In the genomic region with DNA sequence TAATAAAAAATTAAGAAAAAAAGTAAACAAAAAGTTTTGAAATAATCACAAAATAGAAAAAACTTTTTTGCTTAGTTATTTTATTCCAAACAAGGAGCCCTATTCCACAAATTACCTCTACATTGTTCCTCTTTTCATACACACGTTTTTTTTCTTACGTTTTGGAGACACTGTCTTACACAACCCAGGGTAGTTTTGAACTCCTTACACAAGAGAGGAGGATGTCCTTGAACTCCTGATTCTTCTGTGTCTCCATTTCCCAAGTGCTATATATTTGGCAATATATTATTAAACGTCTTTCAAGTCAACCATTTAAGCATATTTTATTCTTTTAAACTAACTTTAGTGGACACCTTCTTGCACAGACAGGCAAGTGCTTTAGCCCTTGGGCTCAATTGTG, we compare ENCODE assay signal across 9 mouse cellular contexts. TPM values are rescaled to one million over a fixed set of nuclear protein-coding genes. Genes with fewer than 3 reads are reported as not detected.
A peak's percentile ranks its signal among the peaks of the same experiment; 100 is the strongest.
DNase-seq lines count a peak whose midpoint lies in the region; ATAC-seq and TF ChIP-seq lines count a peak whose summit lies in the region.
"Had no signal": no experiment of that assay in that cellular context is flagged by ENCODE, and none has a peak within 500 bp of the region (broad histone marks: within the 10 kb centered on the region; RNA-seq: fewer than 3 reads in every experiment).

No protein-coding gene starts in this region.

- no peak for TF ChIP-seq CTCF in kidney, postnatal 0 days (IDR thresholded peaks at IDR 0.05; ENCODE audit: low read depth)

- no peaks in the 10 kb centered on the region for H3K4me1 ChIP-seq in kidney, postnatal 0 days (replicated peaks; ENCODE audit: insufficient read depth, low read length)
- H3K4me1 ChIP-seq in forebrain, embryonic 13.5 days = peaks cover 6% of the 10 kb centered on the region
- peaks cover 6% of the 10 kb centered on the region for H3K4me1 ChIP-seq in limb, embryonic 13.5 days
- H3K4me1 ChIP-seq in neural tube, embryonic 12.5 days = peaks cover 6% of the 10 kb centered on the region
- H3K4me1 ChIP-seq in kidney, embryonic 14.5 days (ENCODE audit: control insufficient read depth, insufficient read depth, low read length) = peaks cover 4% of the 10 kb centered on the region

- H3K36me3 ChIP-seq in kidney, postnatal 0 days (ENCODE audit: insufficient read depth, low read length) = peaks cover 19% of the 10 kb centered on the region
- H3K36me3 ChIP-seq in forebrain, embryonic 13.5 days (ENCODE audit: poor library complexity, severe bottlenecking) = peaks cover 30% of the 10 kb centered on the region
- peaks cover 31% of the 10 kb centered on the region for H3K36me3 ChIP-seq in limb, embryonic 13.5 days
- peaks cover 25% of the 10 kb centered on the region for H3K36me3 ChIP-seq in neural tube, embryonic 12.5 days
- peaks cover 29% of the 10 kb centered on the region for H3K36me3 ChIP-seq in kidney, embryonic 14.5 days (ENCODE audit: control insufficient read depth, insufficient read depth, low read length)

- no peaks in the 10 kb centered on the region for H3K9me3 ChIP-seq in kidney, postnatal 0 days (replicated peaks; ENCODE audit: low read length)
- H3K9me3 ChIP-seq in forebrain, embryonic 13.5 days (replicated peaks) = no peaks in the 10 kb centered on the region
- H3K9me3 ChIP-seq in limb, embryonic 13.5 days = 0 out of 2 replicates have a peak, but pooled peaks cover 3% of the 10 kb centered on the region
- H3K9me3 ChIP-seq in neural tube, embryonic 12.5 days = no peaks in the 10 kb centered on the region
- H3K9me3 ChIP-seq in kidney, embryonic 14.5 days (ENCODE audit: control insufficient read depth, low read length) = no peaks in the 10 kb centered on the region

- no peak overlapping the region for H3K4me2 ChIP-seq in kidney, postnatal 0 days (ENCODE audit: low read length)
- peak overlapping the region; percentile 87 for H3K4me2 ChIP-seq in forebrain, embryonic 13.5 days
- peak overlapping the region; percentile 45 for H3K4me2 ChIP-seq in limb, embryonic 13.5 days (replicated peaks)
- peak overlapping the region; percentile 41 for H3K4me2 ChIP-seq in neural tube, embryonic 12.5 days (replicated peaks)
- H3K4me2 ChIP-seq in kidney, embryonic 14.5 days (replicated peaks; ENCODE audit: low read depth, low read length) = no peak overlapping the region

- no peak overlapping the region for H3K9ac ChIP-seq in kidney, postnatal 0 days (ENCODE audit: low read depth, low read length)
- H3K9ac ChIP-seq in forebrain, embryonic 13.5 days = no peak overlapping the region
- H3K9ac ChIP-seq in limb, embryonic 13.5 days = no peak overlapping the region
- no peak overlapping the region for H3K9ac ChIP-seq in neural tube, embryonic 12.5 days
- no peak overlapping the region for H3K9ac ChIP-seq in kidney, embryonic 14.5 days (ENCODE audit: low read depth, low read length)

- ATAC-seq in kidney, postnatal 0 days (replicated peaks; ENCODE audit: low FRiP score, low read depth) = 0 out of 2 replicates have a peak, but pooled peaks have one; percentile 3
- ATAC-seq in forebrain, embryonic 13.5 days = no peak; the same call in 1 of the 2 replicates
- no peak; the same call in 1 of the 2 replicates for ATAC-seq in limb, embryonic 13.5 days (ENCODE audit: low FRiP score, low read depth)
- ATAC-seq in neural tube, embryonic 12.5 days (ENCODE audit: low FRiP score, low read depth) = no peak
- no peak for ATAC-seq in megakaryocyte-erythroid progenitor cell, adult 5-6 weeks (replicated peaks; ENCODE audit: low FRiP score, low TSS enrichment, poor library complexity, severe bottlenecking)
- no peak for ATAC-seq in kidney, embryonic 14.5 days (ENCODE audit: low FRiP score, low TSS enrichment)

- WGBS in kidney, postnatal 0 days = 22% methylated on average over 3 of the region's 3 CpGs
- WGBS in forebrain, embryonic 13.5 days = 22% methylated on average over 3 of the region's 3 CpGs
- 15% methylated on average over 3 of the region's 3 CpGs for WGBS in limb, embryonic 13.5 days
- WGBS in neural tube, embryonic 12.5 days = 18% methylated on average over 3 of the region's 3 CpGs
- WGBS in kidney, embryonic 14.5 days = 14% methylated on average over 3 of the region's 3 CpGs

- no peaks in the 10 kb centered on the region for H3K27me3 ChIP-seq in kidney, postnatal 0 days (ENCODE audit: insufficient read depth, low read length)
- H3K27me3 ChIP-seq in forebrain, embryonic 13.5 days = no peaks in the 10 kb centered on the region
- H3K27me3 ChIP-seq in limb, embryonic 13.5 days = no peaks in the 10 kb centered on the region
- H3K27me3 ChIP-seq in neural tube, embryonic 12.5 days (replicated peaks) = no peaks in the 10 kb centered on the region
- H3K27me3 ChIP-seq in kidney, embryonic 14.5 days (ENCODE audit: control insufficient read depth, insufficient read depth, low read length) = no peaks in the 10 kb centered on the region

- no peak overlapping the region for H3K27ac ChIP-seq in kidney, postnatal 0 days
- no peak overlapping the region for H3K27ac ChIP-seq in forebrain, embryonic 13.5 days
- no peak overlapping the region for H3K27ac ChIP-seq in limb, embryonic 13.5 days
- H3K27ac ChIP-seq in neural tube, embryonic 12.5 days = no peak overlapping the region
- H3K27ac ChIP-seq in kidney, embryonic 14.5 days (ENCODE audit: low read depth, low read length) = no peak overlapping the region

- no peak for DNase-seq in kidney, postnatal 0 days (ENCODE audit: low spot score)
- no peak for DNase-seq in kidney, adult 11 months
- no peak for DNase-seq in gastrocnemius, postnatal 10 days

- no peak overlapping the region for H3K4me3 ChIP-seq in kidney, postnatal 0 days (replicated peaks; ENCODE audit: low read depth, low read length)
- peak overlapping the region; percentile 98; the same call in 1 of the 2 replicates for H3K4me3 ChIP-seq in forebrain, embryonic 13.5 days
- peak overlapping the region; percentile 99 for H3K4me3 ChIP-seq in limb, embryonic 13.5 days
- no peak overlapping the region for H3K4me3 ChIP-seq in neural tube, embryonic 12.5 days
- no peak overlapping the region for H3K4me3 ChIP-seq in kidney, embryonic 14.5 days (ENCODE audit: low read length)

RNA-seq across cellular contexts. Expression of a gene that starts 0.4 kb away (rescaled TPM):
- polyA plus RNA-seq in kidney, postnatal 0 days (2015; fragmentation: Nextera tagmentation; extraction: Ambion mirVana) = 662 and 717 TPM in 2 replicates
- polyA plus RNA-seq in forebrain, embryonic 13.5 days (2015; fragmentation: Nextera tagmentation; extraction: Ambion mirVana) = 361 and 379 TPM in 2 replicates
- 437 and 447 TPM in 2 replicates for polyA plus RNA-seq in limb, embryonic 13.5 days (2015; fragmentation: Nextera tagmentation; extraction: Ambion mirVana)
- 401 and 409 TPM in 2 replicates for polyA plus RNA-seq in neural tube, embryonic 12.5 days (2016; fragmentation: Nextera tagmentation; extraction: Ambion mirVana)
- 281 and 361 TPM in 2 replicates for total RNA-seq in megakaryocyte-erythroid progenitor cell, adult 5-6 weeks (2014; fragmentation: Nextera tagmentation)
- 283 and 345 TPM in 2 replicates for total RNA-seq in megakaryocyte-erythroid progenitor cell, adult 5-6 weeks (2017)
- total RNA-seq in gastrocnemius, postnatal 10 days (2021) = 100 to 1,000 TPM; 676 to 836 TPM
- polyA plus RNA-seq in kidney, embryonic 14.5 days (2014; fragmentation: Nextera tagmentation; extraction: Ambion mirVana) = 482 and 520 TPM in 2 replicates

RNA-seq across cellular contexts. Expression of a gene that starts 17.4 kb away (rescaled TPM):
- polyA plus RNA-seq in kidney, postnatal 0 days (2015; fragmentation: Nextera tagmentation; extraction: Ambion mirVana) = 2.9 and 3.1 TPM in 2 replicates
- polyA plus RNA-seq in forebrain, embryonic 13.5 days (2015; fragmentation: Nextera tagmentation; extraction: Ambion mirVana) = 1.2 and 1.6 TPM in 2 replicates
- 6.7 and 7.7 TPM in 2 replicates for polyA plus RNA-seq in limb, embryonic 13.5 days (2015; fragmentation: Nextera tagmentation; extraction: Ambion mirVana)
- 1.6 and 1.9 TPM in 2 replicates for polyA plus RNA-seq in neural tube, embryonic 12.5 days (2016; fragmentation: Nextera tagmentation; extraction: Ambion mirVana)
- 0.45 TPM in 1 of 2 replicates, not detected in the other for total RNA-seq in megakaryocyte-erythroid progenitor cell, adult 5-6 weeks (2014; fragmentation: Nextera tagmentation)
- total RNA-seq in megakaryocyte-erythroid progenitor cell, adult 5-6 weeks (2017) = 0.42 TPM in 1 of 2 replicates, not detected in the other
- 1 to 10 TPM; 5.4 to 6.9 TPM for total RNA-seq in gastrocnemius, postnatal 10 days (2021)
- 3.5 and 5.4 TPM in 2 replicates for polyA plus RNA-seq in kidney, embryonic 14.5 days (2014; fragmentation: Nextera tagmentation; extraction: Ambion mirVana)

RNA-seq across cellular contexts. Expression of a gene that starts 21.6 kb away (rescaled TPM):
- polyA plus RNA-seq in kidney, postnatal 0 days (2015; fragmentation: Nextera tagmentation; extraction: Ambion mirVana) = not detected in 2 replicates
- polyA plus RNA-seq in forebrain, embryonic 13.5 days (2015; fragmentation: Nextera tagmentation; extraction: Ambion mirVana) = 0.25 TPM in 1 of 2 replicates, not detected in the other
- polyA plus RNA-seq in limb, embryonic 13.5 days (2015; fragmentation: Nextera tagmentation; extraction: Ambion mirVana) = not detected in 2 replicates
- polyA plus RNA-seq in neural tube, embryonic 12.5 days (2016; fragmentation: Nextera tagmentation; extraction: Ambion mirVana) = not detected in 2 replicates
- 2.7 TPM in 1 of 2 replicates, not detected in the other for total RNA-seq in megakaryocyte-erythroid progenitor cell, adult 5-6 weeks (2014; fragmentation: Nextera tagmentation)
- not detected in 2 replicates for total RNA-seq in megakaryocyte-erythroid progenitor cell, adult 5-6 weeks (2017)
- not detected for total RNA-seq in gastrocnemius, postnatal 10 days (2021)
- polyA plus RNA-seq in kidney, embryonic 14.5 days (2014; fragmentation: Nextera tagmentation; extraction: Ambion mirVana) = not detected in 2 replicates
- total RNA-seq: MEL had no signal

RNA-seq across cellular contexts. Expression of a gene that starts 49.8 kb away (rescaled TPM):
- polyA plus RNA-seq in kidney, postnatal 0 days (2015; fragmentation: Nextera tagmentation; extraction: Ambion mirVana) = 0.11 TPM in 1 of 2 replicates, not detected in the other
- not detected in 2 replicates for polyA plus RNA-seq in forebrain, embryonic 13.5 days (2015; fragmentation: Nextera tagmentation; extraction: Ambion mirVana)
- 0.22 and 0.33 TPM in 2 replicates for polyA plus RNA-seq in limb, embryonic 13.5 days (2015; fragmentation: Nextera tagmentation; extraction: Ambion mirVana)
- polyA plus RNA-seq in neural tube, embryonic 12.5 days (2016; fragmentation: Nextera tagmentation; extraction: Ambion mirVana) = not detected in 2 replicates
- total RNA-seq in megakaryocyte-erythroid progenitor cell, adult 5-6 weeks (2014; fragmentation: Nextera tagmentation) = 1.2 TPM in 1 of 2 replicates, not detected in the other
- not detected in 2 replicates for total RNA-seq in megakaryocyte-erythroid progenitor cell, adult 5-6 weeks (2017)
- 1 to 10 TPM in 1 of 2 experiments, under 1 TPM in 1; 0.82 to 1.2 TPM for total RNA-seq in gastrocnemius, postnatal 10 days (2021)
- polyA plus RNA-seq in kidney, embryonic 14.5 days (2014; fragmentation: Nextera tagmentation; extraction: Ambion mirVana) = 0.24 TPM in 1 of 2 replicates, not detected in the other

RNA-seq across cellular contexts. Expression of a gene that starts 55.6 kb away (rescaled TPM):
- polyA plus RNA-seq in kidney, postnatal 0 days (2015; fragmentation: Nextera tagmentation; extraction: Ambion mirVana) = 5.8 and 7.9 TPM in 2 replicates
- 14.5 and 16.8 TPM in 2 replicates for polyA plus RNA-seq in forebrain, embryonic 13.5 days (2015; fragmentation: Nextera tagmentation; extraction: Ambion mirVana)
- 12.3 and 14.6 TPM in 2 replicates for polyA plus RNA-seq in limb, embryonic 13.5 days (2015; fragmentation: Nextera tagmentation; extraction: Ambion mirVana)
- 22.9 and 23.9 TPM in 2 replicates for polyA plus RNA-seq in neural tube, embryonic 12.5 days (2016; fragmentation: Nextera tagmentation; extraction: Ambion mirVana)
- total RNA-seq in megakaryocyte-erythroid progenitor cell, adult 5-6 weeks (2014; fragmentation: Nextera tagmentation) = 6.2 and 22.7 TPM in 2 replicates
- total RNA-seq in megakaryocyte-erythroid progenitor cell, adult 5-6 weeks (2017) = 4.8 and 11.5 TPM in 2 replicates
- total RNA-seq in gastrocnemius, postnatal 10 days (2021) = 10 to 100 TPM; 26.9 TPM
- polyA plus RNA-seq in kidney, embryonic 14.5 days (2014; fragmentation: Nextera tagmentation; extraction: Ambion mirVana) = 6.4 and 10.1 TPM in 2 replicates

Comparison
In these comparisons a context has a peak if more than half of its experiments do, and no peak if none do; other contexts are left out.
1. H3K4me2 ChIP-seq: peak in forebrain, embryonic 13.5 days (single experiment), limb, embryonic 13.5 days (single experiment) and neural tube, embryonic 12.5 days (single experiment); none in kidney, postnatal 0 days (single experiment) and kidney, embryonic 14.5 days (single experiment).
2. H3K4me3 ChIP-seq: peak in forebrain, embryonic 13.5 days (single experiment) and limb, embryonic 13.5 days (single experiment); none in kidney, postnatal 0 days (single experiment), neural tube, embryonic 12.5 days (single experiment) and kidney, embryonic 14.5 days (single experiment).